8 mouse cellular contexts compared by ENCODE assay signal in genomic region chr19:3638698-3639097, GRCm38 (mm10). TPM values are rescaled to one million over a fixed set of nuclear protein-coding genes. Genes with fewer than 3 reads are reported as not detected.
DNase-seq lines count a peak whose midpoint lies in the region; ATAC-seq and TF ChIP-seq lines count a peak whose summit lies in the region.

No protein-coding gene starts in this region.

- no peak for ATAC-seq in neural tube, embryonic 12.5 days (ENCODE audit: low FRiP score, low read depth)
- peak; percentile 30; the same call in 1 of the 2 replicates for ATAC-seq in forebrain, embryonic 12.5 days (ENCODE audit: low FRiP score)
- ATAC-seq in hematopoietic stem cell, adult 5-6 weeks (replicated peaks in 1 of 2; ENCODE audit: insufficient read depth in 1 of 2, low FRiP score in 2 of 2, low TSS enrichment in 1 of 2, low read depth in 1 of 2, poor library complexity in 2 of 2, severe bottlenecking in 2 of 2): peak; percentile 71 to 79
- ATAC-seq in stomach, postnatal 0 days (ENCODE audit: low FRiP score, low TSS enrichment): peak; percentile 50

- H3K4me1 ChIP-seq in neural tube, embryonic 12.5 days: peaks cover 29% of the 10 kb centered on the region
- H3K4me1 ChIP-seq in forebrain, embryonic 12.5 days: peaks cover 38% of the 10 kb centered on the region
- H3K4me1 ChIP-seq in stomach, postnatal 0 days (replicated peaks; ENCODE audit: control insufficient read depth, insufficient read depth): peaks cover 3% of the 10 kb centered on the region

- TF ChIP-seq CTCF in stomach, postnatal 0 days (IDR thresholded peaks at IDR 0.05; ENCODE audit: low read depth): no peak

- TF ChIP-seq EP300 in stomach, postnatal 0 days (optimal IDR thresholded peaks at IDR 0.05): no peak

- 0 out of 2 replicates have a peak overlapping the region, but pooled peaks have one; percentile 13 for H3K9ac ChIP-seq in neural tube, embryonic 12.5 days
- 0 out of 2 replicates have a peak overlapping the region, but pooled peaks have one; percentile 26 for H3K9ac ChIP-seq in forebrain, embryonic 12.5 days
- H3K9ac ChIP-seq in stomach, postnatal 0 days (ENCODE audit: low read length): peak overlapping the region; percentile 1; the same call in 1 of the 2 replicates

- 47% methylated on average over 8 of the region's 8 CpGs for WGBS in neural tube, embryonic 12.5 days
- WGBS in forebrain, embryonic 12.5 days: 36% methylated on average over 8 of the region's 8 CpGs
- WGBS in stomach, postnatal 0 days: 17% methylated on average over 8 of the region's 8 CpGs

- no peak for DNase-seq in neural tube, embryonic 10.5 days (ENCODE audit: extremely low spot score, low spot score)
- DNase-seq in left cerebral cortex, adult 9 months (ENCODE audit: low spot score in 2 of 2): peak; percentile 14 to 41
- DNase-seq in lung, postnatal 4 days: peak; percentile 83 to 85
- DNase-seq in stomach, postnatal 0 days (ENCODE audit: low spot score): peak; percentile 77
- no peak for DNase-seq in thymus, postnatal 25 days

- no peaks in the 10 kb centered on the region for H3K9me3 ChIP-seq in neural tube, embryonic 12.5 days
- no peaks in the 10 kb centered on the region for H3K9me3 ChIP-seq in forebrain, embryonic 12.5 days
- H3K9me3 ChIP-seq in stomach, postnatal 0 days (ENCODE audit: control insufficient read depth, low read length): no peaks in the 10 kb centered on the region

- H3K27me3 ChIP-seq in neural tube, embryonic 12.5 days (replicated peaks): no peaks in the 10 kb centered on the region
- no peaks in the 10 kb centered on the region for H3K27me3 ChIP-seq in forebrain, embryonic 12.5 days
- no peaks in the 10 kb centered on the region for H3K27me3 ChIP-seq in stomach, postnatal 0 days (ENCODE audit: control insufficient read depth, insufficient read depth, low read length)

- H3K4me2 ChIP-seq in neural tube, embryonic 12.5 days (replicated peaks): no peak overlapping the region
- peak overlapping the region; percentile 4; the same call in 1 of the 2 replicates for H3K4me2 ChIP-seq in forebrain, embryonic 12.5 days
- 0 out of 2 replicates have a peak overlapping the region, but pooled peaks have one; percentile 14 for H3K4me2 ChIP-seq in stomach, postnatal 0 days (replicated peaks; ENCODE audit: low read depth)

- H3K36me3 ChIP-seq in neural tube, embryonic 12.5 days: no peaks in the 10 kb centered on the region
- H3K36me3 ChIP-seq in forebrain, embryonic 12.5 days (replicated peaks): peaks cover 11% of the 10 kb centered on the region; the same call in 1 of the 2 replicates
- H3K36me3 ChIP-seq in stomach, postnatal 0 days (ENCODE audit: control insufficient read depth, insufficient read depth, low read length): peaks cover 3% of the 10 kb centered on the region; the same call in 1 of the 2 replicates

- H3K27ac ChIP-seq in neural tube, embryonic 12.5 days: no peak overlapping the region
- peak overlapping the region; percentile 56 for H3K27ac ChIP-seq in forebrain, embryonic 12.5 days
- peak overlapping the region; percentile 73 for H3K27ac ChIP-seq in stomach, postnatal 0 days (replicated peaks)

- H3K4me3 ChIP-seq in neural tube, embryonic 12.5 days: no peak overlapping the region
- H3K4me3 ChIP-seq in forebrain, embryonic 12.5 days (replicated peaks): no peak overlapping the region
- H3K4me3 ChIP-seq in stomach, postnatal 0 days (ENCODE audit: low read depth, low read length): no peak overlapping the region

RNA-seq across cellular contexts. Expression of gene Lrp5, which starts 47.7 kb away (rescaled TPM):
- 2.7 and 2.8 TPM in 2 replicates for polyA plus RNA-seq in neural tube, embryonic 12.5 days (2016; fragmentation: Nextera tagmentation; extraction: Ambion mirVana)
- polyA plus RNA-seq in forebrain, embryonic 12.5 days (2016; fragmentation: Nextera tagmentation; extraction: Ambion mirVana): 2.9 and 3.2 TPM in 2 replicates
- 22.0 and 24.0 TPM in 2 replicates for total RNA-seq in hematopoietic stem cell, adult 5-6 weeks (2017)
- 2.6 and 2.7 TPM in 2 replicates for polyA plus RNA-seq in stomach, postnatal 0 days (2015; fragmentation: Nextera tagmentation; extraction: Ambion mirVana)

Comparison
In these comparisons a context has a peak if more than half of its experiments do, and no peak if none do; other contexts are left out.
1. DNase-seq: peak in left cerebral cortex, adult 9 months (2 of 2), lung, postnatal 4 days (2 of 2) and stomach, postnatal 0 days (single experiment); none in neural tube, embryonic 10.5 days (single experiment) and thymus, postnatal 25 days (single experiment).
2. Peak in every context shown above with its lines, with median percentiles within 50 percentile points of each other: H3K9ac ChIP-seq.